Mouse (Mus musculus) lung, embryonic 15.5 days (tissue): Measurements from ENCODE around the gene Ppp2r5b. TPM values are rescaled to one million over a fixed set of nuclear protein-coding genes. Genes with fewer than 3 reads are reported as not detected.

Experiments
- ATAC-seq: fragments of 200-750 bp; cut with Nextera tagmentation; 2 replicates; pipeline ENCODE4 v1.8.0; 2017; ENCODE audit warnings: moderate number of reproducible peaks, borderline replicate concordance; ENCODE audit not compliant: low FRiP score, low TSS enrichment; ENCODE audit errors: extremely low read depth
- H3K27ac ChIP-seq: fragments of 300-500 bp; sonication (generic); 2 replicates; pipeline ENCODE4 v1.5.1; 2015; ENCODE audit warnings: moderate library complexity, mild to moderate bottlenecking, inconsistent platforms
- H3K27me3 ChIP-seq: fragments of 300-500 bp; sonication (generic); 2 replicates; pipeline ENCODE4 v1.6.1; 2015; ENCODE audit warnings: inconsistent platforms
- H3K36me3 ChIP-seq: fragments of 300-500 bp; sonication (generic); 2 replicates; pipeline ENCODE4 v1.6.1; 2015; ENCODE audit warnings: inconsistent platforms
- H3K4me1 ChIP-seq: fragments of 300-500 bp; sonication (generic); 2 replicates; pipeline ENCODE4 v1.6.1; 2015; ENCODE audit warnings: inconsistent platforms
- H3K4me2 ChIP-seq: fragments of 300-500 bp; sonication (generic); 2 replicates; pipeline ENCODE4 v1.6.1; 2015; ENCODE audit warnings: inconsistent platforms, mild to moderate bottlenecking, moderate library complexity
- H3K4me3 ChIP-seq: fragments of 300-500 bp; sonication (generic); 2 replicates; pipeline ENCODE4 v1.5.1; 2015; ENCODE audit warnings: mild to moderate bottlenecking, inconsistent platforms
- H3K9ac ChIP-seq: fragments of 300-500 bp; sonication (generic); 2 replicates; pipeline ENCODE4 v1.6.1; 2015; ENCODE audit warnings: inconsistent platforms
- H3K9me3 ChIP-seq: fragments of 300-500 bp; sonication (generic); 2 replicates; pipeline ENCODE4 v1.6.1; 2016; ENCODE audit warnings: inconsistent platforms
- WGBS: fragments of 180-500 bp; shearing (Covaris S2); methylation state at CpG from one replicate; pipeline ENCODE4 v1.1.7; 2015; 5-methylcytosine and 5-hydroxymethylcytosine counted together
- polyA plus RNA-seq: library from polyadenylated mRNA; unstranded; fragments of >200 nt; fragmentation: Nextera tagmentation; extraction: Ambion mirVana; gene quantifications from 2 replicates; pipeline ENCODE4 v1.2.1, GENCODE M21; 2015

The Ppp2r5b gene
- polyA plus RNA-seq = 17.1 and 19.2 TPM in 2 replicates

DNA sequence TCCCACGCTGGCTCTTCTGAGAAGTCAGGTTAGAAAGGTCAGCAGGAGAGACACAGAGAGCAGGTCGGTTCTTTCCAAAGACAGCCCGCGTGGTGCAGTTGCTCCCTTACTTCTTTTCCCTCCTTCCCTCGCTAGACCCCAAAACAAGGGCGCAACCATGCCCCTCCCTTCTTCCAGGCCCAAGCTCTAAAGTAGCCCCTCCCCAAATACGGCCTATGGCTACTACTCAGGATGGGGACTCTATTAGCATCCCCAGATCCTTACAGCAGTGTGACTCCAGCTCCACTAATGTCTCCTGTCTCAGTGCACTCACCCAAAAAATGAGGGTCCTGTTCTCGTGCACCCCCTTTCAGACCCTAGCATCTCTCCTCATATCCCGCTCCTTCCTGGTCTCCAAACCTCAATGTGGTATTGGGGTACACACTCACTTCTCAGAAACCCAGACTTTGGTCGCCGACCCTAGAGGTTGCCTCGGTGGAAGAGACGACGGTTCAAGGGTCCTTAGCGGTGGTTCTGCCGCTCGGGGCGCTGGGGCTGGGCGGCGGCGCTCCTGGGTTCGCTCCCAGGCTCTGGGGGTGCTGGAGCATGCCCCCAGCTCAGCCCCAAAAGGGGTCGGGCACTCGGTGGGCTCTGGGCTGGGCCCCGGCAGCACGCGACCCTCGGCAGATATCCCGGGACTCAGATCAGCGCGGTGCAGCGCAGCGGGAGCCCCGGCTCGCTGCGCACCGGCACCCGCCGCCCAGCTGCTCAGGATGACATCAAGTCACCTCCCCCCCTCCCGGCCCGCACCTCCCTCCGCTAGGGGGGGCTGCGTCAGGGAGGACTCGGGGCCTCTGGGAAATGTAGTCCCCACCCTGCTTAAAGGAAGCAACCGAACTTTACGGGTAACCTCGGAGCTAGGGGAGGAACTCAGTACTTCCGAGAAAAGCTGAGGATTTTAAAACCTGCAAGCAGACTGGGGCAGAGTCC, at the start of gene Ppp2r5b:
TSS of gene Ppp2r5b (minus strand) at position 789 of the 969 bp plus-strand sequence.
- Histone ChIP-seq H3K4me3 (peak within 1 kb of the TSS; percentile 81), H3K9me3 (no peaks in the 10 kb centered on the region), H3K27ac (peak within 1 kb of the TSS; percentile 95), H3K27me3 (no peaks in the 10 kb centered on the region), H3K4me2 (peak within 1 kb of the TSS; percentile 72), H3K36me3 (peaks cover 6% of the 10 kb centered on the region; the same call in 1 of the 2 replicates), H3K4me1 (peaks cover 20% of the 10 kb centered on the region), H3K9ac (peak within 1 kb of the TSS; percentile 56)
- peak; percentile 93 for ATAC-seq
- WGBS = 1% methylated on average over 48 of the region's 48 CpGs

DNA sequence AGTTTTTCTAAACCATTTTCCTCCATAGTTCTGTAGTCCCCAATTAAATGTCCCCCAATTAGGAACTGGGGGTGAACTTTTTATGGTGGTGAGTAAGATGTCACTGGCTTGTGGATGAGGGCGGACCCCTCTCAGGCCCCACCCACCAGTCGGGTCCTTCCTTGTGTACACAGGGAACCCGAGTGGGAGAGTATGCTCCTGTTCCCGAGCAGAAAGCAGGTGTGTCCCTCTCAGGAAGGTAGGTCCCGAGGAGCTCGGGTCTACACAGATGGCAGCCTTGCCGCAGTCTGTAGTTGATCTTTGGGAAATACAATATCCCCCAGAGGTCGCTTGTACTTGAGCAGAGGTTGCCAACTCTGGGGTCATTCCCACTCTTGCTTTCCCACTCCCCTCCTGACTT, 49.6 kb upstream of the Ppp2r5b start:
- H3K27ac ChIP-seq = peak overlapping the region; percentile 37; the same call in 1 of the 2 replicates
- peaks cover 51% of the 10 kb centered on the region for H3K36me3 ChIP-seq
- H3K9me3 ChIP-seq = no peaks in the 10 kb centered on the region
- WGBS = 59% methylated on average over 8 of the region's 8 CpGs
- H3K4me1 ChIP-seq = peaks cover 56% of the 10 kb centered on the region
- H3K9ac ChIP-seq = no peak overlapping the region
- no peaks in the 10 kb centered on the region for H3K27me3 ChIP-seq
- ATAC-seq = no peak
- no peak overlapping the region for H3K4me2 ChIP-seq
- H3K4me3 ChIP-seq = no peak overlapping the region

- Histone ChIP-seq H3K4me3 (no peak overlapping the region), H3K4me2 (no peak overlapping the region), H3K9ac (no peak overlapping the region), H3K27ac (no peak overlapping the region), H3K36me3 (peaks cover 52% of the 10 kb centered on the region), H3K4me1 (peaks cover 61% of the 10 kb centered on the region), H3K27me3 (no peaks in the 10 kb centered on the region), H3K9me3 (no peaks in the 10 kb centered on the region)
- WGBS = 68% methylated on average over 12 of the region's 12 CpGs
- no peak for ATAC-seq
Observed at GRCm38 (mm10) chr19:6284502-6284901, 48.8 kb upstream of the Ppp2r5b start.

DNA sequence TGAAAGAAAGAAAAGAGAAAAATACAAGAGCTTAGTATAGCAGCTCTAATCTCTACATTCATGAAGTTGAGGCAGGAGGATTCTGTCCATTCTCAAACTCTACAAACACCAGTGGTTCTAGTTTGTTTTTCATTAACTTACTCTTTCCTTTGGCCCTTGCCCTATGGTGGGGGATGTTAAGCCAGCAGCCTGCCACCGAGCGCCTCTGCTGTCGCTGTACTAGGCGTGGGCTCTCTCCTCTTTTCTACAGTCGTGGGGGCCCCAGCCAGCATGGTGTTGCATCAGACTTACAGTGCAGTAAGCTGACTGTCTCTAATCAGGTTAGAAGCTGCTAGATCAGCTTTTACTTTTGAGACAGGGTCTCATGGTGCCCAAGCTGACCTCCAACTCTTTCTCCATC, 47.3 kb upstream of the Ppp2r5b start:
- Histone ChIP-seq H3K9me3 (no peaks in the 10 kb centered on the region), H3K4me1 (peaks cover 63% of the 10 kb centered on the region), H3K9ac (no peak overlapping the region), H3K27ac (no peak overlapping the region), H3K4me3 (no peak overlapping the region), H3K27me3 (no peaks in the 10 kb centered on the region), H3K36me3 (peaks cover 52% of the 10 kb centered on the region), H3K4me2 (no peak overlapping the region)
- no peak for ATAC-seq
- WGBS = 71% methylated on average over 5 of the region's 5 CpGs

DNA sequence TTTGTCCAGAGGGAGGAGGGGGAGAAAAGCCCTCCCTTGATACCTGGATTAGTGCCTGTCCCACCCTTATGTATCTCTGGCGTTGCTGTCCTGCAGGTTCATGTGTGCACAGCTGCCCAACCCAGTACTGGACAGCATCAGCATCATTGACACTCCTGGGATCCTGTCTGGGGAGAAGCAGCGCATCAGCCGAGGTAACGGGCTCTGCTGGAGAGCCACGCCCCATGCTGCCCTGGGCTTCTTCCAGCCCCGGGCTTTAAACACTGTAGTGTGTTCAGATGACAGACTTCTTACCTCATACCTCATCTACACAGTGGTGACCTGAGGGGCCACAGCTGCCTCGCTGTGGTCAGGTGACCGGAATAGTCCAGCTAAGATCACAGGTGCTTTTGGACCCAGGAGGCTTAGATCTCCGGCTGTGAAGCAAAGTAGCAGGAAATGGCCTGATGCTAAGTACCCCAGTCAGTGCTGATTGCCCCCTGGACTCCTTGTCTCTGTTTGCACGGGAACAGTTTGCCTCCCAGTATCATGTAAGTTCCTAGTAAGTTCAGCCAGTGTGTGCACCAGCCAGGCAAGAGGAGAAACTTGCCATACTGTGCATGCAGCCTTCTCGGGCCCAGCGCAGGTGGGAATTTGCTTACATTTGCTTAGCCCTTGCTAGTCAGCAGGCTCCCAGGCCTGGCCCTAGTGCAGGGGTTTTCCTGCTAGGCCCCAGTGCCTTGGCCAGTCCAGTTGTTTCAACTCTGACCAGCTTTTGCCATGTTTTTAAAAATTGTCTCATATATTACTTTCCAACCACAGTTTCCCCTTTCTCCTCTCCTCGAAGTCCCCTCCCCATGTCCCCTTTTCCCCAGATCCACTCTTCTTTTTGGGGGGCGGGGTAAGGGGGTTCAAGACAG, 45.7 kb upstream of the Ppp2r5b start:
- no peak overlapping the region for H3K27ac ChIP-seq
- no peak overlapping the region for H3K9ac ChIP-seq
- no peak overlapping the region for H3K4me3 ChIP-seq
- H3K36me3 ChIP-seq = peaks cover 50% of the 10 kb centered on the region
- WGBS = 76% methylated on average over 14 of the region's 14 CpGs
- peaks cover 53% of the 10 kb centered on the region for H3K4me1 ChIP-seq
- H3K27me3 ChIP-seq = no peaks in the 10 kb centered on the region
- no peak overlapping the region for H3K4me2 ChIP-seq
- no peaks in the 10 kb centered on the region for H3K9me3 ChIP-seq
- ATAC-seq = no peak

GRCm38 (mm10) chr19:6280554-6280953, 44.9 kb upstream of the Ppp2r5b start:
- Histone ChIP-seq H3K9me3 (no peaks in the 10 kb centered on the region), H3K9ac (no peak overlapping the region)

GRCm38 (mm10) chr19:6279481-6280144, 43.9 kb upstream of the Ppp2r5b start:
- H3K4me1 ChIP-seq = peaks cover 47% of the 10 kb centered on the region
- no peaks in the 10 kb centered on the region for H3K9me3 ChIP-seq
- H3K27me3 ChIP-seq = no peaks in the 10 kb centered on the region
- 90% methylated on average over 6 of the region's 6 CpGs for WGBS
- 0 out of 2 replicates have a peak overlapping the region, but pooled peaks have one; percentile 3 for H3K27ac ChIP-seq
- H3K4me2 ChIP-seq = peak overlapping the region; percentile 97
- H3K9ac ChIP-seq = peak overlapping the region; percentile 77; the same call in 1 of the 2 replicates
- peak overlapping the region; percentile 92; the same call in 1 of the 2 replicates for H3K4me3 ChIP-seq
- H3K36me3 ChIP-seq = peaks cover 46% of the 10 kb centered on the region
- no peak for ATAC-seq

More at GRCm38 (mm10) chr19:6280554-6280953, 44.9 kb upstream of the Ppp2r5b start:
- Histone ChIP-seq H3K4me3 (no peak overlapping the region), H3K27me3 (no peaks in the 10 kb centered on the region), H3K4me2 (no peak overlapping the region), H3K27ac (no peak overlapping the region), H3K36me3 (peaks cover 47% of the 10 kb centered on the region), H3K4me1 (peaks cover 52% of the 10 kb centered on the region)
- no peak for ATAC-seq
- WGBS = 89% methylated on average over 7 of the region's 7 CpGs

GRCm38 (mm10) chr19:6278439-6279073, 42.9 kb upstream of the Ppp2r5b start:
- H3K27me3 ChIP-seq = no peaks in the 10 kb centered on the region
- H3K36me3 ChIP-seq = peaks cover 37% of the 10 kb centered on the region
- peak overlapping the region; percentile 92 for H3K4me3 ChIP-seq
- 19% methylated on average over 6 of the region's 6 CpGs for WGBS
- H3K9me3 ChIP-seq = no peaks in the 10 kb centered on the region
- peak overlapping the region; percentile 88 for H3K27ac ChIP-seq
- ATAC-seq = no peak
- H3K9ac ChIP-seq = peak overlapping the region; percentile 77
- peaks cover 45% of the 10 kb centered on the region for H3K4me1 ChIP-seq
- H3K4me2 ChIP-seq = peak overlapping the region; percentile 97

DNA sequence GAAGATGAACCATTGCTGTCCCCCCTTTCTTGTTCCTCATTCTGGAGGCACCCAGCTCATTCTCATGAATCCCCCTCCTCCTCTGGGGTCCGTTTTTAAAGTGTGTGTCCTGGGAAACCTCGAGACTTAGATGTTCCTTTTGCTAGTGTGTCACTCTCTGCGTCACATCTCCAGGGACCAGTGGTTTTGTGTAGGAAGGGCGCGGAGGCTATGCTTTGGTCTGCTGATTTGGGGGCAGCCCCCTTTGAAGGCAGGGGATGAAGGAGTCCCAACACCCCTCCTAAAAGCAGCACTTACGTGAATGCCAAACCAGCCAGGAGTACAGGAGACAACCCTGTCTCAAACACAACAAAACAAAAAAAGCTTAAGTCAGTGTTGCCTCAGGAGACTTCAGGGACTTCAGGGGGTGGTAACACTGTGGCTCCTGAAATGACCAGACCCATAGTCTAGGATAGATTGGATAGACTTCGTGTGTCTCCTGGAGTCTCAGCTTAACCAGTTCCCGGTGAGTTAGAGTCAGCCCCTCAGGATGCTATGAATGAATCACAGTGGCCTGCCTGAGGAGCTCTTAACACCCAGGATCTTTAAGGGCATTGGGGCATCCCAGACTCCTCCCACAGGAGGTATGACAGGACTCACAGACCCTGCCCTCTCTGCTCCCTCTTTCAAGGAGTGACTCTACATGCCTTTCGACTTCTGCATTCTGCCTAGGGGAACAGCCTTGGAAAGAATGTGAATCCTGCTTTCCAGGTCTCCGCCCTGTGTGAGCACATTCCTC, 42.2 kb upstream of the Ppp2r5b start:
- Histone ChIP-seq H3K4me3 (peak overlapping the region; percentile 92), H3K4me1 (peaks cover 45% of the 10 kb centered on the region), H3K9ac (peak overlapping the region; percentile 77), H3K27ac (peak overlapping the region; percentile 88), H3K4me2 (peak overlapping the region; percentile 97), H3K36me3 (peaks cover 30% of the 10 kb centered on the region), H3K9me3 (no peaks in the 10 kb centered on the region), H3K27me3 (no peaks in the 10 kb centered on the region)
- 1% methylated on average over 10 of the region's 10 CpGs for WGBS
- ATAC-seq = peak; percentile 52
